Mouse (Mus musculus): ENCODE data around the gene Vps26a. TPM values are rescaled to one million over a fixed set of nuclear protein-coding genes. Genes with fewer than 3 reads are reported as not detected.

The Vps26a gene
- polyA plus RNA-seq (2012; rRNA removed): 24.6 and 28.0 TPM in 2 replicates

- peak; percentile 99 for DNase-seq (ENCODE audit: low read depth)
- TF ChIP-seq POLR2A (IDR thresholded peaks at IDR 0.05; ENCODE audit: borderline replicate concordance, extremely low read depth, insufficient read depth, insufficient read length, poor library complexity, severe bottlenecking) (peak; percentile 85; the same call in 1 of the 2 replicates), CTCF (IDR thresholded peaks at IDR 0.05; ENCODE audit: borderline replicate concordance, extremely low read depth, insufficient read depth, insufficient read length) (no peak)
These were observed at the start of gene Vps26a for GRCm38 (mm10) chr10:62486618-62487415. Gene Vps26a, minus strand, starts transcription at chr10:62486805.

DNA sequence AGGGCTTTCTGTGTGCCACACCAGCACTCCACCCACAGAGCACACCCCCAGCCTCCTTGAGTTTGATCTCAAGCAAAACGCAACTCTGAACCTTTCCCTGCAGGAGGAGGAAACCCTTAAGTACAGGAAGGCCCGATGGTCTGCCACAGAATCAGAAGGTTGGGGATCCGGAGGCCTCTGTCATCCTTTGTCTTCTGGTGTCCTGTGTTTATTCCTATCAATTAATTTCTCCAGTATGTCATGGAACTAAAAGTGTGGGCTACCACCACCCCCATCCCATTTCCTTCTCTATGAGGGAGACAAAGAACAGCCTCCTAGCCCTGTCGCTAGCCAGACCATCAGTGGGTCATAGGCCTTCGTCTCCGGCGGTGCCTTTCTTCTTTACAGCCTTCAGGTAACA is 47.9 kb upstream of the Vps26a start:
- TF ChIP-seq CTCF (IDR thresholded peaks at IDR 0.05; ENCODE audit: borderline replicate concordance, extremely low read depth, insufficient read depth, insufficient read length) (no peak), POLR2A (IDR thresholded peaks at IDR 0.05; ENCODE audit: borderline replicate concordance, extremely low read depth, insufficient read depth, insufficient read length, poor library complexity, severe bottlenecking) (no peak)
- no peak for DNase-seq (ENCODE audit: low read depth)

- TF ChIP-seq CTCF (IDR thresholded peaks at IDR 0.05; ENCODE audit: borderline replicate concordance, extremely low read depth, insufficient read depth, insufficient read length) (no peak), POLR2A (IDR thresholded peaks at IDR 0.05; ENCODE audit: borderline replicate concordance, extremely low read depth, insufficient read depth, insufficient read length, poor library complexity, severe bottlenecking) (no peak)
- DNase-seq (ENCODE audit: low read depth): no peak
These were observed 46.2 kb upstream of the Vps26a start for GRCm38 (mm10) chr10:62532832-62533231.

GRCm38 (mm10) chr10:62530183-62530582 is 43.6 kb upstream of the Vps26a start:
- TF ChIP-seq CTCF (IDR thresholded peaks at IDR 0.05; ENCODE audit: borderline replicate concordance, extremely low read depth, insufficient read depth, insufficient read length) (no peak), POLR2A (IDR thresholded peaks at IDR 0.05; ENCODE audit: borderline replicate concordance, extremely low read depth, insufficient read depth, insufficient read length, poor library complexity, severe bottlenecking) (no peak)
- no peak for DNase-seq (ENCODE audit: low read depth)

DNA sequence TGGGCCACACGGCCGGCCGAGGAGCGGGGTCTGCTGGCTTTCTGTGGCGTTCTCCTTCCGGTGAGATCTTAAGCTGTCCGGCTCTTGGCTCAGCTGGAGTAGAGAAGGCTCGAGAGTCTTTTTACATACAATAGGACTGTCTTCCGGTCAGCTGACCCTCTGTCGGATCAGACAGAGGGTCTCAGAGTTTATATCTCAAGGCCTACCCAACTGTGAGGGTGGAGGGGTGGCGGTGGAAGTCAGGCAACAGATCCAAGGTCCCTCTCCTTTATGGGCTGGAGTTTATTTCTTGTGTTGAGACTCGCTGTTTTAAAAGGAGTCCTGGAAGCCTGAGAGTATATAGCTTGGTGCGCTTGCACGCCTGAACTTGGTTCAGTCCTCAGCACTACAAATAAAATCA is 40.7 kb upstream of the Vps26a start, which contains the start of gene Srgn:
TSS of gene Srgn (minus strand) at position 101 of the 400 bp plus-strand sequence.
- no peak for TF ChIP-seq CTCF (IDR thresholded peaks at IDR 0.05; ENCODE audit: borderline replicate concordance, extremely low read depth, insufficient read depth, insufficient read length)
- no peak for DNase-seq (ENCODE audit: low read depth)

- no peak for DNase-seq (ENCODE audit: low read depth)
- TF ChIP-seq POLR2A (IDR thresholded peaks at IDR 0.05; ENCODE audit: borderline replicate concordance, extremely low read depth, insufficient read depth, insufficient read length, poor library complexity, severe bottlenecking) (no peak), CTCF (IDR thresholded peaks at IDR 0.05; ENCODE audit: borderline replicate concordance, extremely low read depth, insufficient read depth, insufficient read length) (no peak)
These were observed 35.8 kb upstream of the Vps26a start for GRCm38 (mm10) chr10:62522346-62522950.

DNA sequence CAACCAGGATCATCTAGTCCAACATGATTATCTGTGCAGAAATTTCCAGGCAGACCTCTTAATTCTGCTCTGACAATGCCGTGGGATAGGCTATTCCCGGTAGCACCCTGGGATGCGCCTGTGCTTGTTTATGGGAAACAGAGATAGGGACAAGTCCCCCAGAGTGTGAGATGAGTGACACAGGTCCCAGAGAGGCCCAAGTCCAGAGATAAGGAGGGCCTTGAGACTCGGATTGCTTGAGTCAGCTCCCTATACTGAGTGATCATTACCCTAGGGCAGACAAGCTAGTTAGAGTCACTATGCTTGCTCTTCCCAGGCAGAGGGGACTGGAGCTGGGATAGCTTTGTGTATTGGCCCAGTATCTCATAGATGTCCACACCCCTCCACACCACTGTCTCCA is 35.2 kb upstream of the Vps26a start:
- TF ChIP-seq POLR2A (IDR thresholded peaks at IDR 0.05; ENCODE audit: borderline replicate concordance, extremely low read depth, insufficient read depth, insufficient read length, poor library complexity, severe bottlenecking) (no peak), CTCF (IDR thresholded peaks at IDR 0.05; ENCODE audit: borderline replicate concordance, extremely low read depth, insufficient read depth, insufficient read length) (no peak)
- DNase-seq (ENCODE audit: low read depth): no peak

DNA sequence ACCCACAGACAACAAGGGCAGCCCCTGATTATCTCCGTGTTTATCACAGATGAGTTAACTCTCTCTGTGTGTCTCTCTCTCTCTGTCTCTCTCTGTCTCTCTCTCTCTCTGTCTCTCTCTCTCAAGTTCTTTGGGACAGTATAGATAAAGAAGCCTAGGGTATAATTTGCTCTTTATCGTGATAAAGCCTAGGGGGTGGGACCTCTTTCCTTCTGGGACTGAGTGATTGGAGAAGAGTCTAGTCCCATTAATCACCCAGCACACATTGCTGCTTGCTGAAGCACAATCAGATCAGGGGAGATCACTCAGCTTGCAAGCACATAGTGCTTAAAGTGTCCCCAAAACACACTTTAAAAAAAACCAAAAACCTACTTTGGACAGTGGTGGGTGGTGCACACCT is 34.3 kb upstream of the Vps26a start:
- TF ChIP-seq POLR2A (IDR thresholded peaks at IDR 0.05; ENCODE audit: borderline replicate concordance, extremely low read depth, insufficient read depth, insufficient read length, poor library complexity, severe bottlenecking) (no peak), CTCF (IDR thresholded peaks at IDR 0.05; ENCODE audit: borderline replicate concordance, extremely low read depth, insufficient read depth, insufficient read length) (no peak)
- no peak for DNase-seq (ENCODE audit: low read depth)

GRCm38 (mm10) chr10:62517511-62517910 is 30.9 kb upstream of the Vps26a start:
- TF ChIP-seq CTCF (IDR thresholded peaks at IDR 0.05; ENCODE audit: borderline replicate concordance, extremely low read depth, insufficient read depth, insufficient read length): no peak
- no peak for TF ChIP-seq POLR2A (IDR thresholded peaks at IDR 0.05; ENCODE audit: borderline replicate concordance, extremely low read depth, insufficient read depth, insufficient read length, poor library complexity, severe bottlenecking)
- no peak for DNase-seq (ENCODE audit: low read depth)

DNA sequence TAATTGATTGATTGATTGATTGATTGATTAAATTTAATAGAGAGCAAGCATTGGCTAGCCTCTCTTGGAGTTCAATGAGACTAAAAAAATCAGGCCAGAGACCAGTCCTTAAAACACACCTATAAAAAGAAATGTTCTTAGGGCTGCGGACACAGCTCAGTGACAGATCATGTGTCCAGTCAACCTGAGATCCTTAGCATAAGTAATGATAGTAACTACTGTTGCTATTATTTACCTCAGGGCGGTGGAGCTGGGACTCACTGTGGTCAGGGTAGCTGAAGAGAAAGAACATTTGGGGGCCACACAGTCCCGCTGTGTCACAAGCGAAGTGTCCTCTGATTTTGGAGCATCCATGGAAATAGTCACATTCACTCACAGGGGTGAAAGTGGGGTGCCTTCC is 26.2 kb upstream of the Vps26a start:
- TF ChIP-seq CTCF (IDR thresholded peaks at IDR 0.05; ENCODE audit: borderline replicate concordance, extremely low read depth, insufficient read depth, insufficient read length) (no peak), POLR2A (IDR thresholded peaks at IDR 0.05; ENCODE audit: borderline replicate concordance, extremely low read depth, insufficient read depth, insufficient read length, poor library complexity, severe bottlenecking) (no peak)
- no peak for DNase-seq (ENCODE audit: low read depth)

GRCm38 (mm10) chr10:62511528-62511927 is 24.9 kb upstream of the Vps26a start:
- DNase-seq (ENCODE audit: low read depth): no peak
- TF ChIP-seq CTCF (IDR thresholded peaks at IDR 0.05; ENCODE audit: borderline replicate concordance, extremely low read depth, insufficient read depth, insufficient read length) (no peak), POLR2A (IDR thresholded peaks at IDR 0.05; ENCODE audit: borderline replicate concordance, extremely low read depth, insufficient read depth, insufficient read length, poor library complexity, severe bottlenecking) (no peak)

Measured in brain, embryonic 14.5 days (tissue).